Mouse (Mus musculus) right cerebral cortex, postnatal 36 days (tissue): ENCODE measurements around the gene Gtf3c2.
A peak's percentile ranks its signal among the peaks of the same experiment; 100 is the strongest.

ENCODE experiments used
- DNase-seq, 2 experiments: peaks; one replicate each; pipeline ENCODE4 v3.0.0; 2022; ENCODE audit warnings: low spot score in 2 of 2, mixed read lengths in 1 of 2

The Gtf3c2 gene

GRCm38 (mm10) chr5:31198170-31198569, 18.2 kb upstream of the Gtf3c2 start:
- DNase-seq: no peak

- no peak for DNase-seq
Observed at GRCm38 (mm10) chr5:31197072-31197471, 17.1 kb upstream of the Gtf3c2 start.

GRCm38 (mm10) chr5:31196207-31196606, 16.3 kb upstream of the Gtf3c2 start:
- DNase-seq: no peak

GRCm38 (mm10) chr5:31195671-31196070, 15.7 kb upstream of the Gtf3c2 start:
- DNase-seq: no peak

- DNase-seq: no peak
Observed at GRCm38 (mm10) chr5:31194486-31195485, 14.8 kb upstream of the Gtf3c2 start.

GRCm38 (mm10) chr5:31193631-31194281, 13.8 kb upstream of the Gtf3c2 start:
- no peak for DNase-seq

- peak; percentile 99 to 100 for DNase-seq
Observed at GRCm38 (mm10) chr5:31192939-31193630, 13.1 kb upstream of the Gtf3c2 start, which contains the start of the genes Snx17 and Eif2b4. Snx17 (plus strand) TSS chr5:31193227. Eif2b4 (minus strand) TSS chr5:31193430.

- DNase-seq: peak in 1 of 2 experiments; percentile 57
Observed at GRCm38 (mm10) chr5:31192045-31192938, 12.3 kb upstream of the Gtf3c2 start.

- no peak for DNase-seq
Observed at GRCm38 (mm10) chr5:31190201-31190600, 10.3 kb upstream of the Gtf3c2 start.

- no peak for DNase-seq
Observed at GRCm38 (mm10) chr5:31188223-31188840, 8.4 kb upstream of the Gtf3c2 start.

GRCm38 (mm10) chr5:31183678-31184077, 3.7 kb upstream of the Gtf3c2 start:
- no peak for DNase-seq

GRCm38 (mm10) chr5:31181183-31181770, 1.3 kb upstream of the Gtf3c2 start:
- no peak for DNase-seq

GRCm38 (mm10) chr5:31179301-31179765, 611 bp downstream of the Gtf3c2 start:
- peak in 1 of 2 experiments; percentile 30 for DNase-seq

GRCm38 (mm10) chr5:31168630-31169029, 11.3 kb downstream of the Gtf3c2 start:
- DNase-seq: no peak

- no peak for DNase-seq
Observed at GRCm38 (mm10) chr5:31164878-31165277, 15.1 kb downstream of the Gtf3c2 start.

GRCm38 (mm10) chr5:31162462-31162861, 17.5 kb downstream of the Gtf3c2 start:
- no peak for DNase-seq

- DNase-seq: peak; percentile 76 to 80
Observed at GRCm38 (mm10) chr5:31154152-31154553, 25.8 kb downstream of the Gtf3c2 start, which contains the start of gene Mpv17. Mpv17 (minus strand) TSS chr5:31154251.

- DNase-seq: no peak
Observed at GRCm38 (mm10) chr5:31153516-31154151, 26.3 kb downstream of the Gtf3c2 start.

- no peak for DNase-seq
Observed at GRCm38 (mm10) chr5:31151746-31152145, 28.2 kb downstream of the Gtf3c2 start.
